Mouse (Mus musculus): ENCODE results near the gene Col4a2. TPM values are rescaled to one million over a fixed set of nuclear protein-coding genes. Genes with fewer than 3 reads are reported as not detected.

Col4a2 gene
- polyA plus RNA-seq, 1 experiment from 2014 or later = 7.9 TPM

- Histone ChIP-seq H3K4me1 (replicated peaks) (no peaks in the 10 kb centered on the region), H3K9ac (no peak overlapping the region), H3K4me3 (replicated peaks) (no peak overlapping the region), H3K36me3 (replicated peaks) (no peaks in the 10 kb centered on the region), H3K27ac (replicated peaks) (no peak overlapping the region), H3K27me3 (no peaks in the 10 kb centered on the region), H3K4me2 (no peak overlapping the region), H3K9me3 (replicated peaks) (no peaks in the 10 kb centered on the region)
- WGBS (ENCODE audit: insufficient replicate concordance) = 54% methylated on average over 15 of the region's 15 CpGs
- no peak for ATAC-seq (ENCODE audit: insufficient read depth)
Measured at GRCm38 (mm10) chr8:11374326-11375076, 61.9 kb downstream of the Col4a2 start.

GRCm38 (mm10) chr8:11375749-11376438, 63.3 kb downstream of the Col4a2 start:
- no peak for ATAC-seq (ENCODE audit: insufficient read depth)
- Histone ChIP-seq H3K27me3 (no peaks in the 10 kb centered on the region), H3K9me3 (replicated peaks) (no peaks in the 10 kb centered on the region), H3K27ac (replicated peaks) (no peak overlapping the region), H3K4me1 (replicated peaks) (no peaks in the 10 kb centered on the region), H3K4me3 (replicated peaks) (no peak overlapping the region), H3K9ac (no peak overlapping the region), H3K36me3 (replicated peaks) (no peaks in the 10 kb centered on the region), H3K4me2 (no peak overlapping the region)
- 63% methylated on average over 18 of the region's 18 CpGs for WGBS (ENCODE audit: insufficient replicate concordance)

GRCm38 (mm10) chr8:11377391-11378210, 65.0 kb downstream of the Col4a2 start:
- no peak for ATAC-seq (ENCODE audit: insufficient read depth)
- Histone ChIP-seq H3K4me2 (no peak overlapping the region), H3K9ac (no peak overlapping the region), H3K27ac (replicated peaks) (no peak overlapping the region), H3K27me3 (no peaks in the 10 kb centered on the region), H3K9me3 (replicated peaks) (no peaks in the 10 kb centered on the region), H3K4me1 (replicated peaks) (no peaks in the 10 kb centered on the region), H3K4me3 (replicated peaks) (no peak overlapping the region), H3K36me3 (replicated peaks) (no peaks in the 10 kb centered on the region)
- 69% methylated on average over 16 of the region's 16 CpGs for WGBS (ENCODE audit: insufficient replicate concordance)

GRCm38 (mm10) chr8:11379590-11379989, 67.0 kb downstream of the Col4a2 start:
- H3K27ac ChIP-seq (replicated peaks) = no peak overlapping the region
- no peak for ATAC-seq (ENCODE audit: insufficient read depth)
- H3K9ac ChIP-seq = no peak overlapping the region
- 39% methylated on average over 7 of the region's 7 CpGs for WGBS (ENCODE audit: insufficient replicate concordance)
- H3K36me3 ChIP-seq (replicated peaks) = no peaks in the 10 kb centered on the region
- no peaks in the 10 kb centered on the region for H3K27me3 ChIP-seq
- H3K4me3 ChIP-seq (replicated peaks) = no peak overlapping the region
- H3K4me2 ChIP-seq = no peak overlapping the region
- H3K9me3 ChIP-seq (replicated peaks) = no peaks in the 10 kb centered on the region
- H3K4me1 ChIP-seq (replicated peaks) = no peaks in the 10 kb centered on the region

GRCm38 (mm10) chr8:11381544-11381943, 68.9 kb downstream of the Col4a2 start:
- no peaks in the 10 kb centered on the region for H3K36me3 ChIP-seq (replicated peaks)
- no peak overlapping the region for H3K27ac ChIP-seq (replicated peaks)
- H3K27me3 ChIP-seq = no peaks in the 10 kb centered on the region
- no peaks in the 10 kb centered on the region for H3K4me1 ChIP-seq (replicated peaks)
- no peaks in the 10 kb centered on the region for H3K9me3 ChIP-seq (replicated peaks)
- H3K4me2 ChIP-seq = no peak overlapping the region
- WGBS (ENCODE audit: insufficient replicate concordance) = 65% methylated on average over 7 of the region's 7 CpGs
- ATAC-seq (ENCODE audit: insufficient read depth) = no peak
- H3K4me3 ChIP-seq (replicated peaks) = no peak overlapping the region
- no peak overlapping the region for H3K9ac ChIP-seq

GRCm38 (mm10) chr8:11382059-11382810, 69.6 kb downstream of the Col4a2 start:
- Histone ChIP-seq H3K36me3 (replicated peaks) (no peaks in the 10 kb centered on the region), H3K4me2 (no peak overlapping the region), H3K9ac (no peak overlapping the region), H3K27ac (replicated peaks) (no peak overlapping the region), H3K4me3 (replicated peaks) (no peak overlapping the region), H3K27me3 (no peaks in the 10 kb centered on the region), H3K4me1 (replicated peaks) (no peaks in the 10 kb centered on the region), H3K9me3 (replicated peaks) (no peaks in the 10 kb centered on the region)
- WGBS (ENCODE audit: insufficient replicate concordance) = 56% methylated on average over 19 of the region's 19 CpGs
- no peak for ATAC-seq (ENCODE audit: insufficient read depth)

GRCm38 (mm10) chr8:11382933-11383332, 70.3 kb downstream of the Col4a2 start:
- no peak overlapping the region for H3K27ac ChIP-seq (replicated peaks)
- 51% methylated on average over 3 of the region's 3 CpGs for WGBS (ENCODE audit: insufficient replicate concordance)
- no peak for ATAC-seq (ENCODE audit: insufficient read depth)

GRCm38 (mm10) chr8:11383379-11383778, 70.8 kb downstream of the Col4a2 start:
- no peak for ATAC-seq (ENCODE audit: insufficient read depth)
- WGBS (ENCODE audit: insufficient replicate concordance) = 74% methylated on average over 3 of the region's 3 CpGs
- H3K27ac ChIP-seq (replicated peaks) = no peak overlapping the region

More at GRCm38 (mm10) chr8:11382933-11383332, 70.3 kb downstream of the Col4a2 start:
- no peak overlapping the region for H3K4me2 ChIP-seq
- H3K27me3 ChIP-seq = no peaks in the 10 kb centered on the region
- no peaks in the 10 kb centered on the region for H3K9me3 ChIP-seq (replicated peaks)
- no peak overlapping the region for H3K9ac ChIP-seq
- no peaks in the 10 kb centered on the region for H3K36me3 ChIP-seq (replicated peaks)
- H3K4me1 ChIP-seq (replicated peaks) = no peaks in the 10 kb centered on the region
- H3K4me3 ChIP-seq (replicated peaks) = no peak overlapping the region

GRCm38 (mm10) chr8:11384841-11385240, 72.2 kb downstream of the Col4a2 start:
- 64% methylated on average over 4 of the region's 4 CpGs for WGBS (ENCODE audit: insufficient replicate concordance)
- Histone ChIP-seq H3K9ac (no peak overlapping the region), H3K4me3 (replicated peaks) (no peak overlapping the region), H3K27ac (replicated peaks) (no peak overlapping the region), H3K4me2 (no peak overlapping the region), H3K9me3 (replicated peaks) (no peaks in the 10 kb centered on the region), H3K36me3 (replicated peaks) (no peaks in the 10 kb centered on the region), H3K27me3 (no peaks in the 10 kb centered on the region), H3K4me1 (replicated peaks) (no peaks in the 10 kb centered on the region)
- no peak for ATAC-seq (ENCODE audit: insufficient read depth)

More at GRCm38 (mm10) chr8:11383379-11383778, 70.8 kb downstream of the Col4a2 start:
- H3K36me3 ChIP-seq (replicated peaks) = no peaks in the 10 kb centered on the region
- H3K4me2 ChIP-seq = no peak overlapping the region
- H3K9me3 ChIP-seq (replicated peaks) = no peaks in the 10 kb centered on the region
- H3K4me1 ChIP-seq (replicated peaks) = no peaks in the 10 kb centered on the region
- no peak overlapping the region for H3K9ac ChIP-seq
- H3K4me3 ChIP-seq (replicated peaks) = no peak overlapping the region
- no peaks in the 10 kb centered on the region for H3K27me3 ChIP-seq

- Histone ChIP-seq H3K27ac (replicated peaks) (no peak overlapping the region), H3K9ac (no peak overlapping the region), H3K4me2 (no peak overlapping the region), H3K36me3 (replicated peaks) (no peaks in the 10 kb centered on the region), H3K9me3 (replicated peaks) (no peaks in the 10 kb centered on the region), H3K4me3 (replicated peaks) (no peak overlapping the region), H3K27me3 (no peaks in the 10 kb centered on the region), H3K4me1 (replicated peaks) (no peaks in the 10 kb centered on the region)
- WGBS (ENCODE audit: insufficient replicate concordance) = 62% methylated on average over 9 of the region's 9 CpGs
- ATAC-seq (ENCODE audit: insufficient read depth) = no peak
Measured at GRCm38 (mm10) chr8:11385272-11385905, 72.8 kb downstream of the Col4a2 start.
